Mouse (Mus musculus): Measurements from ENCODE around the gene 1700093K21Rik. TPM values are rescaled to one million over a fixed set of nuclear protein-coding genes. Genes with fewer than 3 reads are reported as not detected.

1700093K21Rik gene
- polyA plus RNA-seq, 1 experiment, result not detected

- H3K27me3 ChIP-seq (replicated peaks), result peaks cover 1% of the 10 kb centered on the region
- H3K4me1 ChIP-seq, result peaks cover 27% of the 10 kb centered on the region
- no peaks in the 10 kb centered on the region for H3K9me3 ChIP-seq
- no peak for TF ChIP-seq FLI1 (IDR thresholded peaks at IDR 0.05; ENCODE audit: low read length)
- TF ChIP-seq GATA1 (IDR thresholded peaks at IDR 0.05; ENCODE audit: borderline replicate concordance, low read length), result no peak
- peak within 1 kb of the TSS; percentile 100 for H3K4me3 ChIP-seq (replicated peaks)
- H3K36me3 ChIP-seq (replicated peaks; ENCODE audit: low read length), result peaks cover 36% of the 10 kb centered on the region
Observed at GRCm38 (mm10) chr11:23497718-23498509, 23.0 kb downstream of the 1700093K21Rik start, which contains the start of gene Ahsa2. TSS of gene Ahsa2 (minus strand) at chr11:23498030.

GRCm38 (mm10) chr11:23497335-23497717, 23.6 kb downstream of the 1700093K21Rik start:
- H3K4me1 ChIP-seq, result peaks cover 27% of the 10 kb centered on the region
- H3K9me3 ChIP-seq, result no peaks in the 10 kb centered on the region
- TF ChIP-seq FLI1 (IDR thresholded peaks at IDR 0.05; ENCODE audit: low read length) (no peak), GATA1 (IDR thresholded peaks at IDR 0.05; ENCODE audit: borderline replicate concordance, low read length) (no peak)
- H3K36me3 ChIP-seq (replicated peaks; ENCODE audit: low read length), result peaks cover 42% of the 10 kb centered on the region
- H3K4me3 ChIP-seq (replicated peaks), result peak overlapping the region; percentile 100
- peaks cover 1% of the 10 kb centered on the region for H3K27me3 ChIP-seq (replicated peaks)

- H3K4me3 ChIP-seq (replicated peaks), result peak overlapping the region; percentile 100
Observed at GRCm38 (mm10) chr11:23496661-23497060, 24.3 kb downstream of the 1700093K21Rik start.

GRCm38 (mm10) chr11:23495231-23495630, 25.7 kb downstream of the 1700093K21Rik start:
- TF ChIP-seq FLI1 (IDR thresholded peaks at IDR 0.05; ENCODE audit: low read length) (no peak), GATA1 (IDR thresholded peaks at IDR 0.05; ENCODE audit: borderline replicate concordance, low read length) (no peak)
- H3K36me3 ChIP-seq (replicated peaks; ENCODE audit: low read length), result peaks cover 63% of the 10 kb centered on the region
- H3K27me3 ChIP-seq (replicated peaks), result no peaks in the 10 kb centered on the region
- H3K9me3 ChIP-seq, result no peaks in the 10 kb centered on the region
- H3K4me3 ChIP-seq (replicated peaks), result peak overlapping the region; percentile 74
- peaks cover 27% of the 10 kb centered on the region for H3K4me1 ChIP-seq

More at GRCm38 (mm10) chr11:23496661-23497060, 24.3 kb downstream of the 1700093K21Rik start:
- Histone ChIP-seq H3K9me3 (no peaks in the 10 kb centered on the region), H3K4me1 (peaks cover 27% of the 10 kb centered on the region), H3K27me3 (replicated peaks) (peaks cover 1% of the 10 kb centered on the region), H3K36me3 (replicated peaks; ENCODE audit: low read length) (peaks cover 49% of the 10 kb centered on the region)
- TF ChIP-seq FLI1 (IDR thresholded peaks at IDR 0.05; ENCODE audit: low read length) (no peak), GATA1 (IDR thresholded peaks at IDR 0.05; ENCODE audit: borderline replicate concordance, low read length) (no peak)

GRCm38 (mm10) chr11:23492048-23492790, 28.7 kb downstream of the 1700093K21Rik start:
- H3K4me3 ChIP-seq (replicated peaks), result no peak overlapping the region
- H3K27me3 ChIP-seq (replicated peaks), result no peaks in the 10 kb centered on the region
- peaks cover 93% of the 10 kb centered on the region for H3K36me3 ChIP-seq (replicated peaks; ENCODE audit: low read length)
- H3K9me3 ChIP-seq, result no peaks in the 10 kb centered on the region
- TF ChIP-seq GATA1 (IDR thresholded peaks at IDR 0.05; ENCODE audit: borderline replicate concordance, low read length), result no peak
- TF ChIP-seq FLI1 (IDR thresholded peaks at IDR 0.05; ENCODE audit: low read length), result no peak
- H3K4me1 ChIP-seq, result peaks cover 22% of the 10 kb centered on the region

- peaks cover 96% of the 10 kb centered on the region for H3K36me3 ChIP-seq (replicated peaks; ENCODE audit: low read length)
- H3K4me3 ChIP-seq (replicated peaks), result no peak overlapping the region
- peaks cover 1% of the 10 kb centered on the region; the same call in 1 of the 2 replicates for H3K4me1 ChIP-seq
- H3K27me3 ChIP-seq (replicated peaks), result no peaks in the 10 kb centered on the region
- no peaks in the 10 kb centered on the region for H3K9me3 ChIP-seq
- TF ChIP-seq GATA1 (IDR thresholded peaks at IDR 0.05; ENCODE audit: borderline replicate concordance, low read length) (no peak), FLI1 (IDR thresholded peaks at IDR 0.05; ENCODE audit: low read length) (no peak)
Observed at GRCm38 (mm10) chr11:23489955-23490354, 31.0 kb downstream of the 1700093K21Rik start.

Other genes with a start within 250 kb of the 1700093K21Rik start
- 0.81 TPM in 1 of 2 replicates, not detected in the other for gene Usp34, start 214.3 kb downstream of the 1700093K21Rik start, polyA plus RNA-seq (2012; ENCODE audit: insufficient read depth, low replicate concordance)
- gene Ahsa2, start 23.1 kb downstream of the 1700093K21Rik start, polyA plus RNA-seq (2012; ENCODE audit: insufficient read depth, low replicate concordance), result 2.8 and 28.4 TPM in 2 replicates
- gene 0610010F05Rik, start 112.5 kb upstream of the 1700093K21Rik start, polyA plus RNA-seq (2012; ENCODE audit: insufficient read depth, low replicate concordance), result 1.3 TPM in 1 of 2 replicates, not detected in the other
- gene Pus10, start 144.5 kb upstream of the 1700093K21Rik start, polyA plus RNA-seq (2012; ENCODE audit: insufficient read depth, low replicate concordance), result 2.0 TPM in 1 of 2 replicates, not detected in the other
- 2.6 and 4.7 TPM in 2 replicates for gene Pex13, start 144.8 kb upstream of the 1700093K21Rik start, polyA plus RNA-seq (2012; ENCODE audit: insufficient read depth, low replicate concordance)
- 0.08 TPM in 1 of 2 replicates, not detected in the other for gene Rel, start 249.8 kb upstream of the 1700093K21Rik start, polyA plus RNA-seq (2012; ENCODE audit: insufficient read depth, low replicate concordance)

All from megakaryocyte, embryonic 14.5 days (primary cell).